Mouse (Mus musculus) ES-E14 (cell line): Measurements from ENCODE around the gene Adgrf3.

ENCODE experiments used
- HCFC1 ChIP-seq: IDR thresholded peaks from 2 replicates; pipeline ENCODE4 v1.6.1; 2012; ENCODE audit warnings: low read length, inconsistent platforms, borderline replicate concordance; ENCODE audit not compliant: insufficient read depth
- ZNF384 ChIP-seq: IDR thresholded peaks from 2 replicates; pipeline ENCODE4 v1.6.1; 2012; ENCODE audit warnings: low read depth, low read length, inconsistent platforms

GRCm38 (mm10) chr5:30235641-30236126, 30.2 kb upstream of the Adgrf3 start:
- TF ChIP-seq HCFC1 (no peak), ZNF384 (no peak)
